Mouse (Mus musculus) lung, adult 2 months (tissue): ENCODE data around the gene Snd1.

Experiments used
- CTCF ChIP-seq: fragments of 200-500 bp; IDR thresholded peaks from 2 replicates; pipeline ENCODE4 v1.5.1; 2011; ENCODE audit warnings: mild to moderate bottlenecking, low read length, control low read depth; ENCODE audit not compliant: insufficient read depth
- POLR2A ChIP-seq: fragments of 200-500 bp; IDR thresholded peaks from 2 replicates; pipeline ENCODE4 v1.6.1; 2011; ENCODE audit warnings: low read depth, mild to moderate bottlenecking, control low read depth, low read length, borderline replicate concordance; ENCODE audit errors: extremely low read depth

DNA sequence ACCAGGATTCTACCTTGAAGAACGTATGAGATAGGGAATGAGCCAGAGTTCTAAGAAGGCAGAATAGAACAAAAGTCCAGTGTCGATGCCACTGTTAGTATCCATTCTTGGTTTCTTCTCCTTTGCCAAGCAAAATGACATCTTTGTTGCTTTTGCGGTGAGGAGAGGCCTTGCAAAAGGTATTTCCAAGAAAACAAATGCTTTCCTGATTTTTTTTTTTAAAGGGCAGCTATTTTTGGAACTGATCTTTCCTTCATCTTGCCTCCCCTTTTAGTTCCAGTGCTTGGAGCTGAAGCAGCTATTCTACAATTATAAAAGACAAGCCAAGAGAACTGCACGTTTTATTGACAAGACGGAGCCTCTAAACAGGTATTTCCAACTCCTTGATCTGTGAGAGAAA lies at the start of gene Snd1:
- TF ChIP-seq CTCF (no peak), POLR2A (no peak)
